Comparison of ENCODE assay signal across 25 mouse cellular contexts in genomic region chr7:131297151-131297550, GRCm38 (mm10). TPM values are rescaled to one million over a fixed set of nuclear protein-coding genes. Genes with fewer than 3 reads are reported as not detected.
DNase-seq lines count a peak whose midpoint lies in the region; ATAC-seq and TF ChIP-seq lines count a peak whose summit lies in the region.
"Had no signal": no experiment of that assay in that cellular context is flagged by ENCODE, and none has a peak within 500 bp of the region (broad histone marks: within the 10 kb centered on the region; RNA-seq: fewer than 3 reads in every experiment).

No protein-coding gene starts in this region.

- no peaks in the 10 kb centered on the region for H3K36me3 ChIP-seq in kidney, embryonic 15.5 days
- no peaks in the 10 kb centered on the region for H3K36me3 ChIP-seq in stomach, postnatal 0 days (ENCODE audit: control insufficient read depth, insufficient read depth, low read length)
- H3K36me3 ChIP-seq in forebrain, embryonic 16.5 days (ENCODE audit: control insufficient read depth, insufficient read depth) = no peaks in the 10 kb centered on the region
- H3K36me3 ChIP-seq: heart, embryonic 15.5 days; hindbrain, embryonic 13.5 days; limb, embryonic 10.5 days; liver, embryonic 12.5 days; midbrain, embryonic 12.5 days had no signal

- H3K4me2 ChIP-seq in kidney, embryonic 15.5 days = no peak overlapping the region
- H3K4me2 ChIP-seq in stomach, postnatal 0 days (replicated peaks; ENCODE audit: low read depth) = no peak overlapping the region
- no peak overlapping the region for H3K4me2 ChIP-seq in forebrain, embryonic 16.5 days (ENCODE audit: low read length)
- H3K4me2 ChIP-seq: forebrain, embryonic 13.5 days; heart, embryonic 15.5 days; hindbrain, embryonic 13.5 days; liver, embryonic 12.5 days; midbrain, embryonic 12.5 days had no signal

- H3K4me3 ChIP-seq in gastrocnemius, adult 2 months = no peak overlapping the region
- H3K4me3 ChIP-seq in kidney, embryonic 15.5 days (replicated peaks) = no peak overlapping the region
- H3K4me3 ChIP-seq in stomach, postnatal 0 days (ENCODE audit: low read depth, low read length) = no peak overlapping the region
- no peak overlapping the region for H3K4me3 ChIP-seq in forebrain, embryonic 16.5 days (replicated peaks; ENCODE audit: low read length)
- H3K4me3 ChIP-seq: forebrain, embryonic 13.5 days; heart, embryonic 15.5 days; hindbrain, embryonic 13.5 days; limb, embryonic 10.5 days; liver, embryonic 12.5 days; midbrain, embryonic 12.5 days had no signal

- no peak for DNase-seq in gastrocnemius, adult 2 months
- DNase-seq in gastrocnemius, adult 8-10 months (ENCODE audit: low spot score in 2 of 2) = no peak
- peak; percentile 14 for DNase-seq in kidney, postnatal 10 days
- DNase-seq in lung, postnatal 36 days = peak; percentile 27
- no peak for DNase-seq in lung, postnatal 25 days (ENCODE audit: low spot score)
- no peak for DNase-seq in stomach, postnatal 0 days (ENCODE audit: low spot score)
- DNase-seq: adrenal gland, postnatal 36 days; cerebellum, adult 9-10 months; kidney, adult 18-20 months; retina, postnatal 1 day; thymus, adult 18-20 months had no signal

- TF ChIP-seq EP300 in stomach, postnatal 0 days (optimal IDR thresholded peaks at IDR 0.05) = no peak

- H3K9ac ChIP-seq in kidney, embryonic 15.5 days = no peak overlapping the region
- no peak overlapping the region for H3K9ac ChIP-seq in stomach, postnatal 0 days (ENCODE audit: low read length)
- no peak overlapping the region for H3K9ac ChIP-seq in forebrain, embryonic 16.5 days (replicated peaks; ENCODE audit: low read depth, low read length)
- H3K9ac ChIP-seq: forebrain, embryonic 13.5 days; heart, embryonic 15.5 days; hindbrain, embryonic 13.5 days; liver, embryonic 12.5 days; midbrain, embryonic 12.5 days had no signal

- ATAC-seq in kidney, embryonic 15.5 days (replicated peaks; ENCODE audit: low FRiP score) = no peak
- ATAC-seq in stomach, postnatal 0 days (ENCODE audit: low FRiP score, low TSS enrichment) = no peak
- ATAC-seq in forebrain, embryonic 16.5 days = no peak
- ATAC-seq: forebrain, embryonic 13.5 days; liver, embryonic 12.5 days; Patski had no signal

- intact Hi-C loops in gastrocnemius, adult 2 months (cut with DNase I) = no loop called here

- H3K9me3 ChIP-seq in kidney, embryonic 15.5 days (replicated peaks) = no peaks in the 10 kb centered on the region
- no peaks in the 10 kb centered on the region for H3K9me3 ChIP-seq in stomach, postnatal 0 days (ENCODE audit: control insufficient read depth, low read length)
- H3K9me3 ChIP-seq in forebrain, embryonic 16.5 days (ENCODE audit: control insufficient read depth, low read length) = no peaks in the 10 kb centered on the region
- H3K9me3 ChIP-seq: forebrain, embryonic 13.5 days; heart, embryonic 15.5 days; hindbrain, embryonic 13.5 days; limb, embryonic 10.5 days; liver, embryonic 12.5 days; midbrain, embryonic 12.5 days had no signal

- TF ChIP-seq CTCF in gastrocnemius, adult 2 months (IDR thresholded peaks at IDR 0.05) = peak; percentile 30; the same call in 1 of the 2 replicates
- peak; percentile 45 for TF ChIP-seq CTCF in stomach, postnatal 0 days (IDR thresholded peaks at IDR 0.05; ENCODE audit: low read depth)

- H3K4me1 ChIP-seq in kidney, embryonic 15.5 days = no peaks in the 10 kb centered on the region
- no peaks in the 10 kb centered on the region for H3K4me1 ChIP-seq in stomach, postnatal 0 days (replicated peaks; ENCODE audit: control insufficient read depth, insufficient read depth)
- no peaks in the 10 kb centered on the region for H3K4me1 ChIP-seq in forebrain, embryonic 16.5 days (replicated peaks; ENCODE audit: control insufficient read depth, insufficient read depth, low read length)
- H3K4me1 ChIP-seq: forebrain, embryonic 13.5 days; heart, embryonic 15.5 days; hindbrain, embryonic 13.5 days; limb, embryonic 10.5 days; liver, embryonic 12.5 days; midbrain, embryonic 12.5 days had no signal

- H3K27ac ChIP-seq in gastrocnemius, adult 2 months = no peak overlapping the region
- H3K27ac ChIP-seq in kidney, embryonic 15.5 days = no peak overlapping the region
- no peak overlapping the region for H3K27ac ChIP-seq in stomach, postnatal 0 days (replicated peaks)
- no peak overlapping the region for H3K27ac ChIP-seq in forebrain, embryonic 16.5 days (ENCODE audit: low read length)
- H3K27ac ChIP-seq: forebrain, embryonic 13.5 days; heart, embryonic 15.5 days; hindbrain, embryonic 13.5 days; limb, embryonic 10.5 days; liver, embryonic 12.5 days; macrophage; midbrain, embryonic 12.5 days had no signal

- H3K27me3 ChIP-seq in kidney, embryonic 15.5 days = no peaks in the 10 kb centered on the region
- no peaks in the 10 kb centered on the region for H3K27me3 ChIP-seq in stomach, postnatal 0 days (ENCODE audit: control insufficient read depth, insufficient read depth, low read length)
- H3K27me3 ChIP-seq in forebrain, embryonic 16.5 days (replicated peaks; ENCODE audit: control insufficient read depth, insufficient read depth, low read length) = no peaks in the 10 kb centered on the region
- H3K27me3 ChIP-seq: forebrain, embryonic 13.5 days; heart, embryonic 15.5 days; hindbrain, embryonic 13.5 days; liver, embryonic 12.5 days had no signal

- WGBS in kidney, embryonic 15.5 days = 79% methylated on average over 8 of the region's 8 CpGs
- WGBS in stomach, postnatal 0 days = 71% methylated on average over 8 of the region's 8 CpGs
- 78% methylated on average over 8 of the region's 8 CpGs for whole genome bisulfite sequencing in forebrain, embryonic 16.5 days

RNA-seq across cellular contexts. Expression of gene Cuzd1, which starts 24.9 kb away (rescaled TPM):
- total RNA-seq in gastrocnemius, adult 2 months (2021) = under 1 TPM; 0.38 to 0.86 TPM
- under 1 TPM; 0.63 to 0.99 (median 0.91) TPM for total RNA-seq in gastrocnemius, adult 8-10 months (2022)
- not detected in 2 replicates for polyA plus RNA-seq in kidney, embryonic 15.5 days (2015; fragmentation: Nextera tagmentation; extraction: Ambion mirVana)
- polyA plus RNA-seq in stomach, postnatal 0 days (2015; fragmentation: Nextera tagmentation; extraction: Ambion mirVana) = 0.06 and 0.10 TPM in 2 replicates
- polyA plus RNA-seq in forebrain, embryonic 16.5 days (2015; fragmentation: Nextera tagmentation; extraction: Ambion mirVana) = not detected in 2 replicates
- total RNA-seq: adrenal gland, postnatal 36 days; left cerebral cortex, adult 18-20 months; neutrophil, adult 5-6 weeks had no signal
- polyA plus RNA-seq: forebrain, embryonic 13.5 days; hindbrain, embryonic 13.5 days; limb, embryonic 10.5 days; liver, embryonic 12.5 days; macrophage; midbrain, embryonic 12.5 days; Patski had no signal

RNA-seq across cellular contexts. Expression of gene Fam24b, which starts 32.2 kb away (rescaled TPM):
- total RNA-seq in gastrocnemius, adult 2 months (2021) = not detected
- not detected for total RNA-seq in gastrocnemius, adult 8-10 months (2022)
- not detected in 2 replicates for polyA plus RNA-seq in kidney, embryonic 15.5 days (2015; fragmentation: Nextera tagmentation; extraction: Ambion mirVana)
- not detected in 2 replicates for polyA plus RNA-seq in stomach, postnatal 0 days (2015; fragmentation: Nextera tagmentation; extraction: Ambion mirVana)
- not detected in 2 replicates for polyA plus RNA-seq in forebrain, embryonic 16.5 days (2015; fragmentation: Nextera tagmentation; extraction: Ambion mirVana)
- total RNA-seq: adrenal gland, postnatal 36 days; left cerebral cortex, adult 18-20 months; neutrophil, adult 5-6 weeks had no signal
- polyA plus RNA-seq: cortical plate, adult 2 months; forebrain, embryonic 13.5 days; heart, embryonic 15.5 days; hindbrain, embryonic 13.5 days; limb, embryonic 10.5 days; liver, embryonic 12.5 days; macrophage; midbrain, embryonic 12.5 days; small intestine, adult 2 months had no signal

RNA-seq across cellular contexts. Expression of gene Fam24a, which starts 36.5 kb away (rescaled TPM):
- not detected for total RNA-seq in gastrocnemius, adult 2 months (2021)
- not detected for total RNA-seq in gastrocnemius, adult 8-10 months (2022)
- polyA plus RNA-seq in kidney, embryonic 15.5 days (2015; fragmentation: Nextera tagmentation; extraction: Ambion mirVana) = 0.24 TPM in 1 of 2 replicates, not detected in the other
- not detected in 2 replicates for polyA plus RNA-seq in stomach, postnatal 0 days (2015; fragmentation: Nextera tagmentation; extraction: Ambion mirVana)
- not detected in 2 replicates for polyA plus RNA-seq in forebrain, embryonic 16.5 days (2015; fragmentation: Nextera tagmentation; extraction: Ambion mirVana)
- total RNA-seq: adrenal gland, postnatal 36 days; left cerebral cortex, adult 18-20 months; neutrophil, adult 5-6 weeks had no signal
- polyA plus RNA-seq: cortical plate, adult 2 months; forebrain, embryonic 13.5 days; heart, embryonic 15.5 days; hindbrain, embryonic 13.5 days; limb, embryonic 10.5 days; liver, embryonic 12.5 days; macrophage; midbrain, embryonic 12.5 days; Patski; small intestine, adult 2 months had no signal

Comparison
In these comparisons a context has a peak if more than half of its experiments do, and no peak if none do; other contexts are left out.
1. DNase-seq: peak in kidney, postnatal 10 days (single experiment) and lung, postnatal 36 days (single experiment); none in gastrocnemius, adult 2 months (single experiment), gastrocnemius, adult 8-10 months (0 of 2), lung, postnatal 25 days (single experiment) and stomach, postnatal 0 days (single experiment).